Mouse (Mus musculus): ENCODE data around the gene Gata3. TPM values are rescaled to one million over a fixed set of nuclear protein-coding genes. Genes with fewer than 3 reads are reported as not detected.

The Gata3 gene
- polyA plus RNA-seq, 1 experiment from 2014 or later = 7.9 TPM

- H3K4me3 ChIP-seq = peak overlapping the region; percentile 22
- no peak overlapping the region for H3K27ac ChIP-seq (ENCODE audit: poor library complexity, severe bottlenecking)
- no peak overlapping the region for H3K9ac ChIP-seq
- H3K36me3 ChIP-seq = no peaks in the 10 kb centered on the region
- peaks cover 85% of the 10 kb centered on the region for H3K27me3 ChIP-seq (replicated peaks)
- ATAC-seq (ENCODE audit: insufficient number of reproducible peaks, low FRiP score) = no peak
- WGBS = under 1% methylated on average over 22 of the region's 22 CpGs
- H3K4me2 ChIP-seq = peak overlapping the region; percentile 53
- H3K9me3 ChIP-seq (replicated peaks) = no peaks in the 10 kb centered on the region
- peaks cover 14% of the 10 kb centered on the region for H3K4me1 ChIP-seq (replicated peaks)
Measured at GRCm38 (mm10) chr2:9896097-9896770, 6.4 kb upstream of the Gata3 start.

DNA sequence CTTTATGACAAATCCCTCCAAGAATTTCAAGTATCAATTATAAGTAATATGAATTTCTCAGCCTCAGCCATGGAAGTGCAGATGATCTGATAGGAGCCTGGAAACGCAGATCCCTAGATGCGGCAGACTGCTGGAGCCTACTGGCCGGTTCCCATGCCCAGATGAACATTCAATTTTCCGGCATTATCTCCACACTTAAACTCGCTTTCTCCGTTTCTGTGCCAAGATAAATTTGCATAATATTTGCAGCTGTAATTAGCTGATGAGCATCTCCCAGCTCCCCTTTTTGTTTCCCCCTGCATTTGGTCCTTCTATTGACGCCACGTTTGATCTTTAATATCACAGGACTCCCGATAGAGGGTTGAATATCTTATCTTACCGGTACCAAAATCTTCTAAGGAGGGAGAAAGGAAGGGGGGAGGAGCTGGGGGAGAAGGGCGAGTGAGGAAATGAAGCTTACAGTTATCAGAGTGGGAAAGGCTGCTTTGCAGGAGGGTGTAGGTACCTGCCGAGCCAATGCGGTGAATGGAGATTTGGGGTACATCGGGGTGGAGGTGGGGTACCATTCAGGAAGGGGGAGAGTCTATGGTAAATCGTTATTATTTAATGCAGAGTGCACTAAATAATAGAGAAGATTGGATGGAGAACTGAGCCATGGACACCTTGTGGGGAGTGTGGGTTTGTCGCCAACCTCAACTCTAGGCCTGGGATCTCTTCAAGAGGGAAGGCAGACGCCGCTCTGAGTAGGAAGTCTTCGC lies 5.2 kb upstream of the Gata3 start:
- Histone ChIP-seq H3K9ac (no peak overlapping the region), H3K27ac (ENCODE audit: poor library complexity, severe bottlenecking) (no peak overlapping the region), H3K4me3 (0 out of 2 replicates have a peak overlapping the region, but pooled peaks have one; percentile 22), H3K9me3 (replicated peaks) (0 out of 2 replicates have a peak, but pooled peaks cover 3% of the 10 kb centered on the region), H3K36me3 (no peaks in the 10 kb centered on the region), H3K4me2 (no peak overlapping the region), H3K4me1 (replicated peaks) (peaks cover 14% of the 10 kb centered on the region), H3K27me3 (replicated peaks) (peaks cover 94% of the 10 kb centered on the region)
- no peak for ATAC-seq (ENCODE audit: insufficient number of reproducible peaks, low FRiP score)
- 1% methylated on average over 19 of the region's 19 CpGs for WGBS

DNA sequence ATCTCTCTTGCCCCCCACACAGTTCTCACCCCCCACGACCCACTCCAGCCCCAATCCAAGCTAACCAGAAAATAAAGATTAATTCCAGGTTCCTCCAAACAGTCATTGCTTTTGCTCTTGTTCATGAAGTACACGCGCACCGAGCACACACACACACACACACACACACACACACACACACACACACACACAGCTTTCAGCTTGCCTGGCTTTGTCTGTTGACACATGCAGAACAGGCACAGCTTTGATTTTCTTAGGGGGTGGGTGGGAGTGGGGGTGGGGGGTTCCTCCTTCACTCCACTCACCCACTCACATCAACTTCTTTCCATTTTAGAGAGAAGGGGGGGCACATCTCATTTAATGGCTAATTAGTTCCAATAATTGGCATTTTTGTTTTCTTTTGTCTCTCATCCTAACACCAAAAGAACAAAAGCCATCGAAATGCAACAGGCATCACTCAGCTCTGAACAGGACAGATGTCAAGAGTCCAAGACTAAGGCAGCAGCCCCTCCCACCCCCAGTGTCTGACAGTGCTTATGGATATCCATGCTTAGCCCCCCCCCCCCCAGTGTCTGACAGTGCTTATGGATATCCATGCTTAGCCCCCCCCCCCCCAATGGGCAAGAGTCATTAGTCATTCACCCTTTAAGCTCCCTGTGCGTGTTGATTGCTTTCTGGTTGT lies 3.6 kb upstream of the Gata3 start:
- WGBS = 3% methylated on average over 6 of the region's 6 CpGs
- 0 out of 2 replicates have a peak, but pooled peaks cover 3% of the 10 kb centered on the region for H3K9me3 ChIP-seq (replicated peaks)
- peaks cover 22% of the 10 kb centered on the region for H3K4me1 ChIP-seq (replicated peaks)
- no peak overlapping the region for H3K9ac ChIP-seq
- no peaks in the 10 kb centered on the region for H3K36me3 ChIP-seq
- H3K27me3 ChIP-seq (replicated peaks) = peaks cover 94% of the 10 kb centered on the region
- H3K4me2 ChIP-seq = no peak overlapping the region
- H3K4me3 ChIP-seq = no peak overlapping the region
- no peak for ATAC-seq (ENCODE audit: insufficient number of reproducible peaks, low FRiP score)
- no peak overlapping the region for H3K27ac ChIP-seq (ENCODE audit: poor library complexity, severe bottlenecking)

DNA sequence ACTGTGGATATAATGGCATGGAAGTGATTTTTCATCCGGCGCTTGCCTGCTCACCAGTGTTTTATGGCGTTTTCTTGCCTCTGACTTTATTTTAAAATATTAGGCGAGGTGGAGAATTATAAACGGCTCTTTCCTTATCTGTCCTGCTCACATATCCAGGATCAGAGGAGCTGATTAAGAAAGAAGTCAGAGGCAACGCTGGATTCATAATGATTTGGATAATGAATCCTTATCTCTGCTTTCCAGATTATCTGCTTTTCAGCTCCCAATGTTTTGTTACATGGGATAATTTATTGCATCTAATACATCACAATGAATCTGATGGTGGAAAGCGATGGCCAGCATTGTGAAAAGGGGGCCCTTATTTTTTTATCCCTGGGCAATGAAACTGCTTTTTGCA lies 2.7 kb upstream of the Gata3 start:
- Histone ChIP-seq H3K4me1 (replicated peaks) (peaks cover 18% of the 10 kb centered on the region), H3K36me3 (no peaks in the 10 kb centered on the region), H3K27me3 (replicated peaks) (peaks cover 94% of the 10 kb centered on the region), H3K27ac (ENCODE audit: poor library complexity, severe bottlenecking) (no peak overlapping the region), H3K9me3 (replicated peaks) (0 out of 2 replicates have a peak, but pooled peaks cover 3% of the 10 kb centered on the region), H3K4me3 (no peak overlapping the region), H3K9ac (no peak overlapping the region), H3K4me2 (no peak overlapping the region)
- 8% methylated on average over 7 of the region's 7 CpGs for whole genome bisulfite sequencing
- ATAC-seq (ENCODE audit: insufficient number of reproducible peaks, low FRiP score) = no peak

DNA sequence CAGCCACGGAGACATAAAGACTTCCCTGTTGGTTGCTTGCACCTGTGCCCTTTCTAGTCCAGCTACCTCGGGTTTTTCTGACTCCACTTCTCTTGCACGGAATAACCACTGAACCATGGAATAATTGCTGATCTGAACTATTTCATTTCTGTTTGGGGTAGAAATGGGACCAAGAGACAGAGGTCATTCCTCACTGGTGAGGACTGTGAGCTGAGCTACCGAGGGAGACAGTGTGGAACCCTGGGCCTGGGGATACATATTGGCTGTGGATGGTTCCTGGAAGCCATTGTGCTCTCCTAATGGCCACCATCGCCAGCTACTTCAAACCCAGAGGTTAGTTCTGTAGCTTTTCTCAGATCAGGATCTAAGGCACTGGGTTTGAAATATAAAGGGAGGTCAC lies 1.1 kb upstream of the Gata3 start:
- Histone ChIP-seq H3K4me3 (no peak overlapping the region), H3K27ac (ENCODE audit: poor library complexity, severe bottlenecking) (no peak overlapping the region), H3K4me1 (replicated peaks) (peaks cover 19% of the 10 kb centered on the region), H3K9ac (no peak overlapping the region), H3K4me2 (no peak overlapping the region), H3K9me3 (replicated peaks) (0 out of 2 replicates have a peak, but pooled peaks cover 3% of the 10 kb centered on the region), H3K27me3 (replicated peaks) (peaks cover 94% of the 10 kb centered on the region), H3K36me3 (no peaks in the 10 kb centered on the region)
- ATAC-seq (ENCODE audit: insufficient number of reproducible peaks, low FRiP score) = no peak
- whole genome bisulfite sequencing = 9% methylated on average over 5 of the region's 5 CpGs

DNA sequence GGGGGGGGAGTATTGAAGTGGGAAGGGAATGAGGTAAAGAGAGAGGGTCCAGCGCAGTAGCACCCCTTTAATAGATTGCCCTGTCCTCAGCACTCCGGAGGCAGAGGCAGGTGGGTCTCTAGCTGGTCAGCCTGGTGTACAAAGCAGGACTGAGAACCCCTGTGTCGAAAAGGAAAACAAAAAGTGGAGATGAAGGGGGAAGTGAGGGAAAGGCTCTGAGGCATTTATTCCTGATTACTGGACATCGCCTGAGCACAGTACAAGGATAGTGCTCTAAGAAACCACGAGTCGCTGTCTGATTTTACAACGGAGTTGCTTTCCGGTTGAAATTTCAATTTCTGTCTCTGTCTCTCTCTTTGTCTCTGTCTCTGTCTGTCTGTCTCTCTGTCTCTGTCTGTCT lies 417 bp upstream of the Gata3 start:
- peak overlapping the region; percentile 36; the same call in 1 of the 2 replicates for H3K4me3 ChIP-seq
- H3K36me3 ChIP-seq = no peaks in the 10 kb centered on the region
- 0 out of 2 replicates have a peak, but pooled peaks cover 3% of the 10 kb centered on the region for H3K9me3 ChIP-seq (replicated peaks)
- no peak overlapping the region for H3K27ac ChIP-seq (ENCODE audit: poor library complexity, severe bottlenecking)
- WGBS = 3% methylated on average over 8 of the region's 8 CpGs
- peak overlapping the region; percentile 68 for H3K4me2 ChIP-seq
- H3K9ac ChIP-seq = no peak overlapping the region
- ATAC-seq (ENCODE audit: insufficient number of reproducible peaks, low FRiP score) = no peak
- peaks cover 94% of the 10 kb centered on the region for H3K27me3 ChIP-seq (replicated peaks)
- peaks cover 14% of the 10 kb centered on the region for H3K4me1 ChIP-seq (replicated peaks)

GRCm38 (mm10) chr2:9888913-9889650 lies 752 bp downstream of the Gata3 start, which contains the start of gene 9230102O04Rik:
TSS of gene 9230102O04Rik (minus strand) at chr2:9889540.
- H3K4me1 ChIP-seq (replicated peaks) = peaks cover 21% of the 10 kb centered on the region
- H3K4me2 ChIP-seq = peak within 1 kb of the TSS; percentile 68
- H3K27me3 ChIP-seq (replicated peaks) = peaks cover 91% of the 10 kb centered on the region
- H3K4me3 ChIP-seq = peak within 1 kb of the TSS; percentile 36
- 0 out of 2 replicates have a peak, but pooled peaks cover 3% of the 10 kb centered on the region for H3K9me3 ChIP-seq (replicated peaks)
- ATAC-seq (ENCODE audit: insufficient number of reproducible peaks, low FRiP score) = no peak
- WGBS = under 1% methylated on average over 30 of the region's 30 CpGs
- H3K36me3 ChIP-seq = no peaks in the 10 kb centered on the region
- H3K9ac ChIP-seq = no peak within 1 kb of the TSS
- no peak within 1 kb of the TSS for H3K27ac ChIP-seq (ENCODE audit: poor library complexity, severe bottlenecking)

DNA sequence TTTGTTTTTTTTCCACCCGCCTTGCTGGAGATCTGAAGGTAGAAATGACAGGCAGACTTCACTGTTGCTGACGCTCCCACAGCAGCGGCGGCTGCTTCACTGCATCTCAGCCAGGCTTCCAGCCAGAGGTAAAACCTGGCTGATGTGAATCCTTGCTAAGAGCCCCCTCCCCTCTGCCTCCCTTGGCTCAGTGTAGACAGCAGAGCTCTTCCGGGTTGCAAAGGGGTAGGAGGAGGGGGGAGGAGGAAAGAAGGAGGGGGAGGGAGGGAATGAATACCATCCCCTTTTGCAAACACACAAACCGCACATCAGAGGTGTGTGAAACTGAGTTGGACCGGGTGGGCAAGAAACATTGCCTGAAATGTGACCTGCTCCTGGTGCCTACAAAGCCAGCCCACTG lies 2.2 kb downstream of the Gata3 start:
- no peak overlapping the region for H3K9ac ChIP-seq
- peaks cover 29% of the 10 kb centered on the region for H3K4me1 ChIP-seq (replicated peaks)
- WGBS = 0% methylated on average over 7 of the region's 7 CpGs
- ATAC-seq (ENCODE audit: insufficient number of reproducible peaks, low FRiP score) = no peak
- no peaks in the 10 kb centered on the region for H3K36me3 ChIP-seq
- H3K27ac ChIP-seq (ENCODE audit: poor library complexity, severe bottlenecking) = no peak overlapping the region
- 0 out of 2 replicates have a peak, but pooled peaks cover 3% of the 10 kb centered on the region for H3K9me3 ChIP-seq (replicated peaks)
- peaks cover 77% of the 10 kb centered on the region for H3K27me3 ChIP-seq (replicated peaks)
- no peak overlapping the region for H3K4me2 ChIP-seq
- no peak overlapping the region for H3K4me3 ChIP-seq

GRCm38 (mm10) chr2:9886921-9887610 lies 2.8 kb downstream of the Gata3 start:
- no peak overlapping the region for H3K27ac ChIP-seq (ENCODE audit: poor library complexity, severe bottlenecking)
- no peak for ATAC-seq (ENCODE audit: insufficient number of reproducible peaks, low FRiP score)
- peaks cover 73% of the 10 kb centered on the region for H3K27me3 ChIP-seq (replicated peaks)
- H3K36me3 ChIP-seq = no peaks in the 10 kb centered on the region
- 0 out of 2 replicates have a peak, but pooled peaks cover 3% of the 10 kb centered on the region for H3K9me3 ChIP-seq (replicated peaks)
- no peak overlapping the region for H3K4me2 ChIP-seq
- H3K4me1 ChIP-seq (replicated peaks) = peaks cover 33% of the 10 kb centered on the region
- H3K9ac ChIP-seq = no peak overlapping the region
- WGBS = 5% methylated on average over 7 of the region's 7 CpGs
- no peak overlapping the region for H3K4me3 ChIP-seq

DNA sequence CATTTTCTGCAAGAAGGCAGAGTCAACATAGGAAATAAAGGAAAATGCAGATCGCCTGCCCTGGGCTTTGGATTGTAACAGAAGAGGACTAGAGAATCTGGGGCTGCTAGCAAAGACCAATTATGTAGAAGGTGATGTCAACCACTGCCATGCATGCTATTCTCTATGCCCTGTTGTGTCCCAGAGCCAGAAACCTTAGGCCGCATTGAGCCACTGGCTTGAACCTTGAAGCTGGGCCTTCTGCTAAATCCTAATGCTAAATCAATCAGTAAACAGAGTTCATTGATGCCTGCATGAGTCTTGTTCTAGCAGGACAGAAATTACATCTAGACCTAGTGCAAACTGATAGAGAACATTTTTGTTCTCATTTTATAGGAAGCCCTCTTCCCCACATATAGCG lies 3.8 kb downstream of the Gata3 start:
- Histone ChIP-seq H3K27ac (ENCODE audit: poor library complexity, severe bottlenecking) (no peak overlapping the region), H3K4me3 (no peak overlapping the region), H3K4me2 (no peak overlapping the region), H3K9me3 (replicated peaks) (0 out of 2 replicates have a peak, but pooled peaks cover 3% of the 10 kb centered on the region), H3K4me1 (replicated peaks) (peaks cover 43% of the 10 kb centered on the region), H3K27me3 (replicated peaks) (peaks cover 70% of the 10 kb centered on the region), H3K9ac (no peak overlapping the region), H3K36me3 (no peaks in the 10 kb centered on the region)
- 29% methylated on average over 3 of the region's 3 CpGs for WGBS
- ATAC-seq (ENCODE audit: insufficient number of reproducible peaks, low FRiP score) = no peak
